Mouse (Mus musculus): Measurements from ENCODE around the gene Btg1. TPM values are rescaled to one million over a fixed set of nuclear protein-coding genes. Genes with fewer than 3 reads are reported as not detected.

The Btg1 gene
- polyA plus RNA-seq, 1 experiment = 101 TPM

GRCm38 (mm10) chr10:96619951-96620889 is 3.4 kb downstream of the Btg1 start:
- WGBS = 9% methylated on average over 8 of the region's 8 CpGs
- Histone ChIP-seq H3K27ac (ENCODE audit: insufficient read depth, low read depth, low read length) (peak overlapping the region; percentile 73), H3K4me3 (ENCODE audit: insufficient read depth, low read depth, low read length) (peak overlapping the region; percentile 63), H3K4me1 (ENCODE audit: control insufficient read depth, insufficient read depth, low read length) (peaks cover 2% of the 10 kb centered on the region; the same call in 1 of the 2 replicates)
- no peak for TF ChIP-seq CTCF (IDR thresholded peaks at IDR 0.05; ENCODE audit: insufficient read depth, low read depth, low read length)
- TF ChIP-seq POLR2A (IDR thresholded peaks at IDR 0.05; ENCODE audit: insufficient read depth, low read depth, low read length) = no peak

- TF ChIP-seq CTCF (IDR thresholded peaks at IDR 0.05; ENCODE audit: insufficient read depth, low read depth, low read length) (no peak), POLR2A (IDR thresholded peaks at IDR 0.05; ENCODE audit: insufficient read depth, low read depth, low read length) (no peak)
- WGBS = 10% methylated on average over 4 of the region's 4 CpGs
- peak overlapping the region; percentile 63 for H3K4me3 ChIP-seq (ENCODE audit: insufficient read depth, low read depth, low read length)
- peaks cover 4% of the 10 kb centered on the region for H3K4me1 ChIP-seq (ENCODE audit: control insufficient read depth, insufficient read depth, low read length)
- peak overlapping the region; percentile 73 for H3K27ac ChIP-seq (ENCODE audit: insufficient read depth, low read depth, low read length)
Measured at GRCm38 (mm10) chr10:96620890-96621271, 4.1 kb downstream of the Btg1 start.

- Histone ChIP-seq H3K4me3 (ENCODE audit: insufficient read depth, low read depth, low read length) (peak overlapping the region; percentile 57), H3K4me1 (ENCODE audit: control insufficient read depth, insufficient read depth, low read length) (peaks cover 5% of the 10 kb centered on the region), H3K27ac (ENCODE audit: insufficient read depth, low read depth, low read length) (peak overlapping the region; percentile 59)
- no peak for TF ChIP-seq CTCF (IDR thresholded peaks at IDR 0.05; ENCODE audit: insufficient read depth, low read depth, low read length)
- no peak for TF ChIP-seq POLR2A (IDR thresholded peaks at IDR 0.05; ENCODE audit: insufficient read depth, low read depth, low read length)
- WGBS = 10% methylated on average over 4 of the region's 4 CpGs
Measured at GRCm38 (mm10) chr10:96621361-96621945, 4.6 kb downstream of the Btg1 start.

- H3K4me3 ChIP-seq (ENCODE audit: insufficient read depth, low read depth, low read length) = peak overlapping the region; percentile 57
- peak overlapping the region; percentile 59 for H3K27ac ChIP-seq (ENCODE audit: insufficient read depth, low read depth, low read length)
- peaks cover 8% of the 10 kb centered on the region for H3K4me1 ChIP-seq (ENCODE audit: control insufficient read depth, insufficient read depth, low read length)
- TF ChIP-seq CTCF (IDR thresholded peaks at IDR 0.05; ENCODE audit: insufficient read depth, low read depth, low read length) = no peak
- no peak for TF ChIP-seq POLR2A (IDR thresholded peaks at IDR 0.05; ENCODE audit: insufficient read depth, low read depth, low read length)
- 10% methylated on average over 13 of the region's 13 CpGs for WGBS
Measured at GRCm38 (mm10) chr10:96621980-96622645, 5.3 kb downstream of the Btg1 start.

GRCm38 (mm10) chr10:96622761-96623632 is 6.2 kb downstream of the Btg1 start:
- Histone ChIP-seq H3K27ac (ENCODE audit: insufficient read depth, low read depth, low read length) (0 out of 2 replicates have a peak overlapping the region, but pooled peaks have one; percentile 48), H3K4me1 (ENCODE audit: control insufficient read depth, insufficient read depth, low read length) (peaks cover 13% of the 10 kb centered on the region)

GRCm38 (mm10) chr10:96623633-96624195 is 6.9 kb downstream of the Btg1 start:
- Histone ChIP-seq H3K4me1 (ENCODE audit: control insufficient read depth, insufficient read depth, low read length) (peaks cover 15% of the 10 kb centered on the region), H3K4me3 (ENCODE audit: insufficient read depth, low read depth, low read length) (peak overlapping the region; percentile 15; the same call in 1 of the 2 replicates), H3K27ac (ENCODE audit: insufficient read depth, low read depth, low read length) (0 out of 2 replicates have a peak overlapping the region, but pooled peaks have one; percentile 52)
- 29% methylated on average over 4 of the region's 4 CpGs for WGBS
- no peak for TF ChIP-seq POLR2A (IDR thresholded peaks at IDR 0.05; ENCODE audit: insufficient read depth, low read depth, low read length)
- TF ChIP-seq CTCF (IDR thresholded peaks at IDR 0.05; ENCODE audit: insufficient read depth, low read depth, low read length) = no peak

More at GRCm38 (mm10) chr10:96622761-96623632, 6.2 kb downstream of the Btg1 start:
- TF ChIP-seq POLR2A (IDR thresholded peaks at IDR 0.05; ENCODE audit: insufficient read depth, low read depth, low read length) (no peak), CTCF (IDR thresholded peaks at IDR 0.05; ENCODE audit: insufficient read depth, low read depth, low read length) (no peak)
- WGBS = 24% methylated on average over 6 of the region's 6 CpGs
- peak overlapping the region; percentile 15; the same call in 1 of the 2 replicates for H3K4me3 ChIP-seq (ENCODE audit: insufficient read depth, low read depth, low read length)

GRCm38 (mm10) chr10:96624406-96624805 is 7.6 kb downstream of the Btg1 start:
- Histone ChIP-seq H3K4me1 (ENCODE audit: control insufficient read depth, insufficient read depth, low read length) (peaks cover 22% of the 10 kb centered on the region), H3K27ac (ENCODE audit: insufficient read depth, low read depth, low read length) (peak overlapping the region; percentile 20; the same call in 1 of the 2 replicates), H3K4me3 (ENCODE audit: insufficient read depth, low read depth, low read length) (no peak overlapping the region)
- 39% methylated on average over 2 of the region's 2 CpGs for WGBS
- no peak for TF ChIP-seq CTCF (IDR thresholded peaks at IDR 0.05; ENCODE audit: insufficient read depth, low read depth, low read length)
- no peak for TF ChIP-seq POLR2A (IDR thresholded peaks at IDR 0.05; ENCODE audit: insufficient read depth, low read depth, low read length)
